Mouse (Mus musculus): Measurements from ENCODE around the gene Angptl2. TPM values are rescaled to one million over a fixed set of nuclear protein-coding genes. Genes with fewer than 3 reads are reported as not detected.

Gene Angptl2
- polyA plus RNA-seq, 1 experiment = 6.4 TPM

DNA sequence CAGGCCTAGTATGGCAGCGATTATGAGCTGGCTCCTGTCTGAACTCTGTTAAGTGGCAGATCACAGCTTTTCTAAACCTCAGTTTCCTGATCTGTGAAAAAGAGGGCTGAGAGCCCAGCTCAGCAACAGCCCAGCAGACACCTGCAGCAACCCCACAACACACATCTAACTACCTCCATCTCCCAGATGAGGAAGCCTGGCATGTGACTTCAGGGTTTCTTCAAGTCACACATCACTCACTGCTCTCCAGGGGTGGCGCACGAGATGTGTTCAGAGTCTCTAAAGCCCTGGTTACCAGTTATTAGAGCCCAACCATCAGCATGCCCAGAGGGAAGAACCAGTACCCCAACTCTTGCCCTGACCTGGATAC lies 1.5 kb downstream of the Angptl2 start:
- TF ChIP-seq POLR2A (IDR thresholded peaks at IDR 0.05; ENCODE audit: borderline replicate concordance, insufficient read depth, low read length) (no peak), CTCF (IDR thresholded peaks at IDR 0.05; ENCODE audit: borderline replicate concordance, insufficient read depth, low read depth, low read length) (no peak)
- Histone ChIP-seq H3K4me1 (ENCODE audit: control insufficient read depth, insufficient read depth, low read length) (peaks cover 41% of the 10 kb centered on the region), H3K27me3 (ENCODE audit: control insufficient read depth, insufficient read depth, low read length) (no peaks in the 10 kb centered on the region), H3K4me3 (replicated peaks; ENCODE audit: insufficient read depth, low read depth, low read length) (no peak overlapping the region), H3K27ac (ENCODE audit: insufficient read depth, low read length) (no peak overlapping the region)
- no peak for DNase-seq
- 57% methylated on average over 3 of the region's 3 CpGs for WGBS

- H3K27me3 ChIP-seq (ENCODE audit: control insufficient read depth, insufficient read depth, low read length) = no peaks in the 10 kb centered on the region
- WGBS = 65% methylated on average over 11 of the region's 11 CpGs
- no peak for DNase-seq
- peaks cover 40% of the 10 kb centered on the region for H3K4me1 ChIP-seq (ENCODE audit: control insufficient read depth, insufficient read depth, low read length)
- no peak overlapping the region for H3K27ac ChIP-seq (ENCODE audit: insufficient read depth, low read length)
- H3K4me3 ChIP-seq (replicated peaks; ENCODE audit: insufficient read depth, low read depth, low read length) = no peak overlapping the region
- no peak for TF ChIP-seq POLR2A (IDR thresholded peaks at IDR 0.05; ENCODE audit: borderline replicate concordance, insufficient read depth, low read length)
- TF ChIP-seq CTCF (IDR thresholded peaks at IDR 0.05; ENCODE audit: borderline replicate concordance, insufficient read depth, low read depth, low read length) = peak; percentile 45; the same call in 1 of the 2 replicates
These were observed 3.2 kb downstream of the Angptl2 start for GRCm38 (mm10) chr2:33218903-33219625.

DNA sequence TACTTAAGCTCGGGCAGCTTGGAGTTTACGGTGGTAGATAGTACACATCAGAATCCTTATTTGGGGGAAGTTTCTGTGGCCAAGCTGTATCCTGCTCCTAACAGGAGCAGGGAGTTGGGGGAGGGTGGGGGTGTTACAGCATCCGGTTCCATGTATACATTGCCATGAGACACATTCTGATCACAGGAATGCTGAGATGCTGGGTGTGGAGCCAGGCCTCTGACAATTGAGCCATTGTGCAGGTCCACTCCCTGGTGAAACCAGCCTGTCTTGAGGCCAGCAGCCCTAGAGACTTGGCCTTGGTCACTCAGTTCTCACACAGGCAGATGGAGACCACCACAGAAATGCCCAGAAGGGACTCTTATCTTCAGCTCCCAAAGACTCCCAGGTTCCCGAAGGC lies 3.8 kb downstream of the Angptl2 start:
- Histone ChIP-seq H3K4me3 (replicated peaks; ENCODE audit: insufficient read depth, low read depth, low read length) (no peak overlapping the region), H3K4me1 (ENCODE audit: control insufficient read depth, insufficient read depth, low read length) (peaks cover 42% of the 10 kb centered on the region), H3K27me3 (ENCODE audit: control insufficient read depth, insufficient read depth, low read length) (no peaks in the 10 kb centered on the region), H3K27ac (ENCODE audit: insufficient read depth, low read length) (no peak overlapping the region)
- DNase-seq = no peak
- no peak for TF ChIP-seq CTCF (IDR thresholded peaks at IDR 0.05; ENCODE audit: borderline replicate concordance, insufficient read depth, low read depth, low read length)
- TF ChIP-seq POLR2A (IDR thresholded peaks at IDR 0.05; ENCODE audit: borderline replicate concordance, insufficient read depth, low read length) = no peak
- WGBS = 63% methylated on average over 4 of the region's 4 CpGs

DNA sequence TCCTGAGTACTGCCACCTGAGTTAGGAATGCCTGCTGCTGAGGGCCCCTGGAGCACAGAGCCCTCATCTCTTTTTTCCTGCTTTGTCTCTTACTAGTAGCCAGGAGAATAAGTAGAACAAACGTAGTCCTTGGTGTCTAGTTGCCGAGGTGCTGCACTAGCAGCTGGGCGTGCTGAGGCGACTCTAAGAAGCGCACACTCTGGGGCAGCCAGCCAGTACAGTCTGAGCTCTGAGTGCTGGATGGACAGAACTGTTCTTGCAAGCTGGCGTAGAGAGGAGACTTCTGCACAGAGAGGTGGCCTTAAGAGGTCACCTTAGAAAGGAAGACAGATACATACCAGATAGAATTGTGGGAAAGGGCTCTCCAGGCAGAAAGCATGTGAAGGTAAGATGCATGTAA lies 4.4 kb downstream of the Angptl2 start:
- no peak for TF ChIP-seq POLR2A (IDR thresholded peaks at IDR 0.05; ENCODE audit: borderline replicate concordance, insufficient read depth, low read length)
- Histone ChIP-seq H3K27ac (ENCODE audit: insufficient read depth, low read length) (no peak overlapping the region), H3K27me3 (ENCODE audit: control insufficient read depth, insufficient read depth, low read length) (no peaks in the 10 kb centered on the region), H3K4me1 (ENCODE audit: control insufficient read depth, insufficient read depth, low read length) (peaks cover 39% of the 10 kb centered on the region), H3K4me3 (replicated peaks; ENCODE audit: insufficient read depth, low read depth, low read length) (no peak overlapping the region)
- WGBS = 37% methylated on average over 6 of the region's 6 CpGs
- DNase-seq = no peak

DNA sequence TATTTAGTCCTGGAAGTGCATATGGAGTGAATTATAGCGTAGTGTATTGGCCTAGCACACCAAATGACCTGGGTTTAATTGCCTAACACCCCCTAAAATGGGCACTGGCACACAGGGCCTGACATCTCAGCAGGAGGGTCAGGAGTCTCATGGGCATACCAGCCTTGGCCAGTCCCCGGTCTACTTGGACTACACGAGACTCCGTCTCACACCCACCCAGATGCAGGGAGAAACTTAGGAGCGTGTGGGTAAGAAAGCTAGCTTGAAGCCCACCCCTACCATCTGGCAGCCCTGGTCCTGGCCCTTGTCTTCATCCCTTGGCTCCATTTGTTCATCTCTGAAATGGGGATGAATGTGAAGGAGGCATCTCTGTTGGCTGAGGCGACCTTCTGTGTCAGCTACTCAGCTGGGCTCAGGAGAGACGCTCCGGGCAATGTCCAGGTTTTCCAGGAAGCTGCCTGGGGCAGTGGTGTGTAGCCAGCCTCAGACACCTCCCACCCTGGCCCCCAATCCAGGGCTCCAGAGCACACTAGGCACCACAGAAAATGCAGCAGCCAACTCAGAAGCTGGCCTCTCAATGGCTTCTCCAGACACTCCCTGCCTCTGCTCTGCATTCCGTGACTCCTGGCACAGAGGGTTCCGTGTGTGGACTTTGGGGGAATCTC lies 4.9 kb downstream of the Angptl2 start:
- no peak for DNase-seq
- TF ChIP-seq CTCF (IDR thresholded peaks at IDR 0.05; ENCODE audit: borderline replicate concordance, insufficient read depth, low read depth, low read length) (no peak), POLR2A (IDR thresholded peaks at IDR 0.05; ENCODE audit: borderline replicate concordance, insufficient read depth, low read length) (no peak)
- no peak overlapping the region for H3K4me3 ChIP-seq (replicated peaks; ENCODE audit: insufficient read depth, low read depth, low read length)
- no peak overlapping the region for H3K27ac ChIP-seq (ENCODE audit: insufficient read depth, low read length)
- WGBS = 64% methylated on average over 10 of the region's 10 CpGs
- no peaks in the 10 kb centered on the region for H3K27me3 ChIP-seq (ENCODE audit: control insufficient read depth, insufficient read depth, low read length)
- H3K4me1 ChIP-seq (ENCODE audit: control insufficient read depth, insufficient read depth, low read length) = peaks cover 33% of the 10 kb centered on the region

DNA sequence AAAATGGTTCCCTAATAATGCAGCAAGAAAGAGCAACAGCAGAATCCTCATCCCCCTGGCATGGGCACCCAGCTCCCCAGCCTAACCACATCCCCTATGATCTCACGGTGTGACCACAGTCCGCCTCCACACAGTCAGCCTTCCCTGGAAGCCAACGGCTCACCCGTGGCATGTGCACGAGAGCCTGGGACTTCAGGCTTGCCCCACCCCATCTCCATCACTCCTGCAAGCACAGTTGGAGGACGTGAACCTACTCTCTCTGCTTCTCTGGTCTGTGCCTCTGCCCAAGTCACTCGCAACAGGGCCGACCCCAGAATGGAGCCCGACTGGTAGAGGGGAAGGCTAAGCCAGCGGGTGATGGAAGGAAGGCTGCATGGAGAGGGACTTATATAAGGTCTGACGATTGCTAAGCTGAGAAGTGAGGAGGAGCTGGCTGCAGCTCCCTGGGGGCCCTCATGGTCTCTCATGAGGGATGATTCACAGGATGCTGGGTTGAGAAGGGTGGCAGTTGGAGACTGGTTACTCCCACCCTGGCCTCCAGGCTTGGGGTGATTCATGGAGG lies 5.6 kb downstream of the Angptl2 start:
- 78% methylated on average over 11 of the region's 11 CpGs for WGBS
- peaks cover 27% of the 10 kb centered on the region for H3K4me1 ChIP-seq (ENCODE audit: control insufficient read depth, insufficient read depth, low read length)
- TF ChIP-seq CTCF (IDR thresholded peaks at IDR 0.05; ENCODE audit: borderline replicate concordance, insufficient read depth, low read depth, low read length) = no peak
- no peak for TF ChIP-seq POLR2A (IDR thresholded peaks at IDR 0.05; ENCODE audit: borderline replicate concordance, insufficient read depth, low read length)
- H3K4me3 ChIP-seq (replicated peaks; ENCODE audit: insufficient read depth, low read depth, low read length) = no peak overlapping the region
- no peak for DNase-seq
- no peaks in the 10 kb centered on the region for H3K27me3 ChIP-seq (ENCODE audit: control insufficient read depth, insufficient read depth, low read length)
- H3K27ac ChIP-seq (ENCODE audit: insufficient read depth, low read length) = no peak overlapping the region

GRCm38 (mm10) chr2:33222480-33222879 lies 6.6 kb downstream of the Angptl2 start:
- Histone ChIP-seq H3K4me3 (replicated peaks; ENCODE audit: insufficient read depth, low read depth, low read length) (no peak overlapping the region), H3K4me1 (ENCODE audit: control insufficient read depth, insufficient read depth, low read length) (peaks cover 26% of the 10 kb centered on the region), H3K27ac (ENCODE audit: insufficient read depth, low read length) (no peak overlapping the region), H3K27me3 (ENCODE audit: control insufficient read depth, insufficient read depth, low read length) (no peaks in the 10 kb centered on the region)
- TF ChIP-seq CTCF (IDR thresholded peaks at IDR 0.05; ENCODE audit: borderline replicate concordance, insufficient read depth, low read depth, low read length) = no peak
- no peak for TF ChIP-seq POLR2A (IDR thresholded peaks at IDR 0.05; ENCODE audit: borderline replicate concordance, insufficient read depth, low read length)
- WGBS = 33% methylated on average over 6 of the region's 6 CpGs
- DNase-seq = no peak

All from cerebellum, adult 2 months (tissue).